Mouse (Mus musculus): ENCODE measurements around the gene Dctn2.
"Not testable (repeated sequence)": the region's sequence is repeated elsewhere in the genome, so short reads cannot be mapped to it uniquely, and the experiment has no call there.

Gene Dctn2

DNA sequence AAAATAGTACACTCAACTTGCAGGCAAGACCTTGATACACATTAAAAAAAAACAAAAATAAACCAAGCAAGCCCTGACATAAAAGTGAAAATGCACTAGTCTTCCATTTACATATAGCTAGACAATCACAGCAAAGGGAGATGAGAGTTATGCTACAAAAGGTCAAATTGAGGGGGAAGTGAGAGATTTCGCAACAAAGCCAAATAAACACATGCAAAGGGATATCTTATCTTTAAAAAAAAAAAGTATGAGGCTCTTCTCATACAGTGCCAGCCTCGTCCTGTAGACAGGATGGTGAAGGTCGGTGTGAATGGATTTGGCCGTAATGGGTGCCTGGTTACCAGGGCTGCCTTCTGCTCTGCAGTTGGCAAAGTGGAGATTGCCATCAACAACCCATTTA lies 46.7 kb downstream of the Dctn2 start:
- no peak for DNase-seq (ENCODE audit: low read depth, low spot score)

DNA sequence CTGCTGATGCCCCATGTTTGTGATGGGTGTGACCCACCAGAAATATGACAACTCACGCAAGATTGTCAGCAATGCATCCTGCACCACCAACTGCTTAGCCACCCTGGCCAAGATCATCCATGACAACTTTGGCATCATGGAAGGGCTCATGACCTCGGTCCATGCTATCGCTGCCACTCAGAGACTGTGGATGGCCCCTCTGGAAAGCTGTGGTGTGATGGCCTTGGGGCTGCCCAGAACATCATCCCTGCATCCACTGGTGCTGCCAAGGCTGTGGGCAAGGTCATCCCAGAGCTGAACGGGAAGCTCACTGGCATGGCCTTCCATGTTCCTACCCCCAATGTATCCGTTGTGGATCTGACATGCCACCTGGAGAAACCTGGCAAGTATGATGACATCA lies 47.3 kb downstream of the Dctn2 start:
- DNase-seq (ENCODE audit: low read depth, low spot score): not testable (repeated sequence)

DNA sequence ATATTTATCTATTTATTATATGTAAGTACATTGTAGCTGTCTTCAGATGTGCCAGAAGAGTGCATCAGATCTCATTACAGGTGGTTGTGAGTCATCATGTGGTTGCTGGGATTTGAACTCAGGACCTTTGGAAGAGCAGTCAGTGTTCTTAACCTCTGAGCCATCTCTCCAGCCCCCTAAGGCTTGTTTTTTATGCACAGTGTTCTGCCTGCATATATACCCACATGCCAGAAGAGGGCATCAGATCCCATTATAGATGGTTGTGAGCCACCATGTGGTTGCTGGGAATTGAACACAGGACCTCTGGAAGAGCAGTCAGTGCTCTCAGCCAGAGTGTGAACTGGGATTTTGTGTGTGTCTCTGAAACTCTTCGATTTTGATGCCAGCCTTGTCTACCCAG lies 48.8 kb downstream of the Dctn2 start:
- peak; percentile 52 for DNase-seq (ENCODE audit: low read depth, low spot score)

DNA sequence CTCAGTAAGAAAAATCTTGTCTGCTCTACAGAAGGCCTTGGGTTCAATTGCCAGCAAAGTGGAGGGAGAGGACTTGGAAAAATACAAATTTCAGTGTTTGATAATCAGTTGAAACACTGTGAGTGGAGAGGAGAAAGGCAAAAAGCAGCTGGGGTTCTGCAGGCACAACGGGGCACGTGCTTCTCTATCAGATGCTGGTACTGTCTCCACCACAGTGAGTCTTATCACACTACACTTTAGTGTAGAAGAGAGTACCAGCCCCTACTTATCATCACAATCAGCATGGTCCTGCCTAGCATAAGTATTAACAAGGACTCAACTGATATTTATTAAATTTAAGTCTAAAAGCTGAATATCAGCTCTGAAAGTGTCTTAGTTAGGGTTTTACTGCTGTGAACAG lies 51.1 kb downstream of the Dctn2 start:
- no peak for DNase-seq (ENCODE audit: low read depth, low spot score)

DNA sequence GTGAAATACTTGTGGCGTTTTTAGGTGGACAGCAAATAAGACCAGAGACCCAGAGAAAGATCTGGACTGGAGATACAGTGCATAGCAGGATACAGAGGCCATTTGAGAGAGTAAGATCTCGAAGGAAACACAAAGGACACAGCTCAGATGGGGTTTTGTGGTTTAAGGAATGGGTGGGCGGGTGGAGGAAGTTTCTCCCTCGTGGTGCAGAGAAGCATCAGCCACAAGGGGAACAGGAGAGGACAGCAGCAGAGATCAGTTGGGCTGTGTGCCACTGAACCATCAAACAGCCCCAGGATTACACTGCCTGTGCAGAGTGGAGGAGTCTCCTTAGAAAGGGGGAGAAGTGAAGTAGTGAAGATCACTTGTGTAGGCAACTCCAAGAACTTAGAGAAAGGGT lies 51.8 kb downstream of the Dctn2 start:
- DNase-seq (ENCODE audit: low read depth, low spot score): no peak

DNA sequence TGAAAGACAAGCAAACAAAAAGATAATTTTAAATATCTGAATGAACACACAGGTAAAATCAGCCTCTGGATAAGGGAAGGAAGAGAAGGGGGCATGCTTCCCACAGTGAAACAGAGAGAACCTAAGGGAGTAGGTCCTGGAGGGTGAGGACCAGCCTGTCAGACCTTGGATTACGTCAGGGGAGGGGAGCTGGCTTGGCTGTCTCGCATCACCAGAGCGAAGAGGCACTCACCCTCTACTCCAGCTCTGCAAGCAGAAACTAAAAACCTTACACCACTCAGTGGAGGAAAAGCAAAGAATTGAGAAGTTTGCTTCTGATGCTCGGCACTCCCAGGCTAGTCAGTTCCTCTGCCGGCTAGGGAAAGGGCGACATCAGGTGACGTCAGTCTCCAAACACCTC lies 53.8 kb downstream of the Dctn2 start:
- DNase-seq (ENCODE audit: low read depth, low spot score): no peak

DNA sequence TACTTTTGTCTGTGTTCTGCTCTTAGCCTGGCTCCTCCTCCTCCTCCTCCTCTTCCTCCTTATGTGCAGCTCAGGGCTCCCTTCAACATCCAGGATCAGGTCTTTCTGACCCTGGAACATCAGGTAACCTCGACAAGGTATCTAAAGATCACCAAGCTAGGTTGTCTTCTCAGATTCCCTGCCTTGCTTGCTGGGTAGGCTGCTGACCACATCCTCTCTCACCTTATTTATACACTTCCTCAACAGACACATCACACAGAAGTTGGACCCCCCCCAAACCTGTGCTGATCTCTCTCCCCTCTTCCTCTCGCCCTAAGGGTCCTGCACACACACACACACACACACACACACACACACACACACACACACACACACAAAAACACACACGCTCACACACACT lies 55.5 kb downstream of the Dctn2 start, which contains the start of gene Arhgap9:
Gene Arhgap9 (plus strand): TSS at position 344 of the 400 bp plus-strand sequence.
- DNase-seq (ENCODE audit: low read depth, low spot score): no peak

DNA sequence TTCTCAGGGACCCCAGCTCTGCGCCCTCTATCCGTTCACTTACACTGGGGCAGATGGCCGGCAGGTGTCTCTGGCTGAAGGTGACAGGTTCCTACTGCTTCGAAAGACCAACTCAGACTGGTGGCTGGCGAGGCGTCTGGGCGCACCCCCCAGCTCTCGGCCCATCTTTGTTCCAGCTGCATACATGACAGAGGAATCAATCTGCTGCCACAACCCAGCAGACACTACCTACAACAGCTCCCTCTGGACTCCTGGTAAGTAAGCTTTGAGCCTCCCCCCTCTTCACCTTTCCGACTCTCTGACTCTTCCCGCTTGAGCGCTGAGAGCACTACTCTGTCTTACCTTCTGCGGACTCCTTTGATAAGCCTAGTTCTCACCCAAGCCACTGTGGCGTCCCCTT lies 56.0 kb downstream of the Dctn2 start:
- DNase-seq (ENCODE audit: low read depth, low spot score): no peak

DNA sequence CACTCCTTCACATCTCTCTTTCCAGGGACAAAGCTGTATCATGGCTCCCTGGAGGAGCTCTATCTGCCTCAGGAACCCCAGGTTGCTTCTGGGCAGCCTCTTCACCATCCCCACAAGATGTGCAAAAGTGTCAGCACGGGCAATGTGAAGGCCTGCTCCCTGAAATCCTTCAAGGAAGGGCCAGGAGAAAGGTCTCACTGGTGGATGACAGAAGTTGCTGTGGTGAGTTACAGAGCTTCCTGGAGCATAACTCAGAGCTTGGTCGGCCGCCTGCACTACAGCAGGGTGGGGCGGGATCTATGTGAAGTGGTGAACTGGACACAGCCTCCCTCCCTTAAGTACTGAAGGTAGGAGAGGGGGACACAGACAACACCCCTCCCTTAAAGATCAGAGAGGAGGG lies 56.5 kb downstream of the Dctn2 start:
- no peak for DNase-seq (ENCODE audit: low read depth, low spot score)

DNA sequence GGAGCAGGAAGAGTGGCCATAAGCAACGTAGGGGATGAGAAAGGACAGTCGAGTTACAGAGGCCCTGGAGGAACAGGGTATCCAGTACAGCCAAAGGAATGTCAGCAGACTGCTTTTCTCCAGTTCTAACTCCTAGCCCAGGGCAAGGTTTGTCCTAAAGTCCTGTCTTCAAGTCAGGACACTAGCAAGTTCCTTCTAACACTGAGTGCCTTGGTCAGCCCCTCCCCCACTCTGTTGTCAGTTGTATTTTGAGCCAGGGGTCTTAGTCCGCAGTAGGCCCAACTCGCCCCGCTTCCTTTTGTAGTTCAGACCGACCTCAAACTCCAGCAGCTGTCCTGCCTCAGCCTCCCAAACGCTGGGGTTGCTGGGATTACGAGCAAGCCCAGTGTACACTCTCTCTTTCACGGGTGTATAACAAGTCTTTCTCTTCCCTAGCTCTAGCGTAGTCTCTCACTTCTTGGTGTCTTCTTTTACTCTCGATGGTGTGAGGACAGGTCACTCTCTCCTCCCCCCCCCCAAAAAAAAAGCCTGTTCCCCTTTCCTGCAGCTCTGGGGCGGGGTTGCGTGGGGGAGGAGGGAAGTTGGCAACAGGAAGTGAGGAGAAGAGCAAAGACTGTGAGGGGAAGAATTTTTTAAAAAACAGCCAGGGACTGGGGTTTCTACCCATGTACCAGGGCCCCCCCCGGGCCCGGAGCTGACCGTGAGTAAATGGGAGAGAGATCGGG lies 57.1 kb downstream of the Dctn2 start:
- DNase-seq (ENCODE audit: low read depth, low spot score): peak; percentile 46

DNA sequence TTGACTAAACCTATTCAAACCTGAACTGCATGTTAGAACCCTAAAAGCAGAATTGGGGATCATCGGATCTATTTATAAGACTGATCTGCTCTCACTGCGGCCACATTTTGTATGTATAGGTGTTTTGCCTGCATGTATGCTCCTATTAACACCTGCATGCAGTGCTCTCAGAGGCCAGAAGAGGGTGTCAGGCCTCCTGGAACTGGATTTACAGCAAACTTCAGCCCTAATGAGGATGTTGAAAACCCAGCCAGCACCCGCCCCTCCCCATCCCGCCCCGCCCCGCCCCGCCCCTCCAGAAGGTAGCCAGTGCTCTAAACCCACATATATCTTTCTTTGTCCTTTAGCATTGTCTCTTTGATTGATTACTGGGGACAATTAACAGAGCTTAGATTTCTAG lies 58.3 kb downstream of the Dctn2 start:
- peak; percentile 91 for DNase-seq (ENCODE audit: low read depth, low spot score)

DNA sequence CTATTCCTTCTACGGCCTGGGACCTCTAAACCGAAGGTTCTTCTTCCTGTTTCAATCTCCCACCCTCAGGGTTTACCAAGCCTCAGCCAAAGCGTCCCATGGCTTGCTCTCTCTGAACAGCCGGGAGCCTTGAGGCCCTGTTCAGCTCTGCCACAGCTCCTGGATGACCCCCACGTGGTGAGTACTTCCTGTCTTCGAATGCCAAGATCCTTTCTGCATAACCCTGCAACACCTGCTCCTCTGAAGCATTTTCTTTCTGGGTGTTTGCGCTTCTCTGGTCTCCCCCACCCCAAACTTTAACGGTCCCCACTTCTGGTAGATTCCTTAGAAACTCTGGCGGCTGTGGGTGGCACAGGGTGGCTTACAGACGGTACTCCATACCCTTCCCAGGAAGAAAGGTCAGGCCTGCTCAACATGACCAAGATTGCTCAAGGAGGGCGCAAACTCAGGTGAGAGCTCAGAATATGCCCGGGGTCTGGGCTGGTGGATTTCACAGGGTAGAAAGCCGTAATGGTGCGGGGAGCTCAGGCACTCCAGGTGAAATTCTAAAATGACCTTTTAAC lies 59.4 kb downstream of the Dctn2 start:
- DNase-seq (ENCODE audit: low read depth, low spot score): peak; percentile 52

DNA sequence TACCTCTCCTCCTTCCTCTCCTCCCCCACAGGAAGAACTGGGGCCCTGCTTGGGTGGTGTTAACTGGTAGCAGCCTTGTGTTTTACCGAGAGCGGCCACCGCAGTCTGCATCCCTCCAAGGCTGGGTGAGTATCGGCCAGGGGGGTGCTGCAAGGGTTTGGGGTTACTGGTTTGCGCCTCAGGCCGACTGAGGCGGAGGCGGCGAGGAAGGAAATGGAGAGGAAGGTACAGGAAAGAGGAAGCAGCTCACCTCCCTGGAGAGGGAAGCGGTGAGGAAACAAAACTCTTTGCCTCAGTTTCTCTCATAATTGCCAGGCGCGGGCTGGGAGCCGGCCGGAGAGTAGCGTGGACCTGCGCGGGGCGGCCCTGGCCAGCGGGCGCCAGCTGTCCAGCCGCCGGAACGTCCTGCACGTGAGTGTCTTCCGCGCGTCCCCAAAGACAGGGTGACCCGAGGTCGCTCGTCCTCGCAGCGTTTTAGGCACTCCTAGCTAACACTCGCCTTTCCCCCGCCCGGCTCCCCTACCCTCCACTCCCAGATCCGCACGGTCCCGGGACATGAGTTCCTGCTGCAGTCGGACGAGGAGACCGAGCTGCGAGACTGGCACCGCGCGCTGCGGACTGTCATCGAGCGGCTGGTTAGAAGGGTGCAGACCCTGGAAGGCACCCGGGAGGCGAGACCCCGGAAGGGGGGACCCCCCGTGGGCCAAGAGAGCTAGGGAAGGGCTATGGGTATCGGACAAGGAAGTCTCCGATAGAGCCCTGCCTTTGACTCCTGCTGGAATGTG lies 60.0 kb downstream of the Dctn2 start:
- DNase-seq (ENCODE audit: low read depth, low spot score): no peak

DNA sequence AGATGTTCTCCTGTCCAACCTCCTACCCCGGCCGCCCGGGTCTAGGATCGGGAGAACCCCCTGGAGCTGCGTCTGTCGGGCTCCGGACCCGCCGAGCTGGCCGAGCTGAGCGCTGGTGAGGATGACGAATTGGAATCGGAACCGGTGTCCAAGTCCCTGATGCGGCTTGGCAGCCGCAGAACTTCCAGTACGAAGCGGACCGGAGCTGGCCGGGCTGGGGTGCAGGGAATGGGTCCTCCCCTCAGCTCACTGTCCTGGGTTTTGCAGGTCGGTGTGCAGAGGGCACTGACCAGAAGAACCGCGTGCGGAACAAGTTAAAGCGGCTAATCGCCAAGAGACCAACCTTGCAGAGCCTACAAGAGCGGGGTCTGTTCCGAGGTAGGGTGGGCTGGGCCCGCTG lies 60.7 kb downstream of the Dctn2 start:
- no peak for DNase-seq (ENCODE audit: low read depth, low spot score)

DNA sequence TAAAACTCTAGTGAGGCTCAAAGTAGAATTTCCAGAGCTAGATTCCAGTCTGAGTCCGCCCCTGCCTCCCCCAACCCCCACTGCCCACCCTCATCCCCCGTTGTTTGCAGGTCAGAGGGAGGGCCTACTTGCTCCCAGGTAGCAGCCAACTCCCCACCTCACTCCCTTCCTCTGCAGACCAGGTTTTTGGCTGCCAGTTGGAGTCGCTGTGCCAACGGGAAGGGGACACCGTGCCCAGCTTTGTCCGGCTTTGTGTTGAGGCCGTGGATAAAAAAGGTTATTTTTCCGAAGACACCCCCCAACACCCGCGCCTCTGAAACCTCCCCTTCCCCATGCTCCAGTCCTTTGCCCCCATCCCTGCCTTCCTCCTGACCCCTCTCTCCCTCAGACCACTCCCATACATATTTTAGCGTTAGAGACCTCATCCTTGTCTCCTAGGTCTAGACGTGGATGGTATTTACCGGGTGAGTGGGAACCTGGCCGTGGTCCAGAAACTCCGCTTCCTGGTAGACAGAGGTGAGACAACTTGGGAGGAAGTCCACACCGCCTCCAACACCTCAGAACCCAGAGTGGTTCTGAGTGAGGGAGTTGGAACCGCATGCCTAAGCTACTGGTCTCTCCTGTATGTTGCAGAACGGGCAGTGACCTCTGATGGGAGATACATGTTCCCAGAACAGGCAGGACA lies 61.4 kb downstream of the Dctn2 start:
- DNase-seq (ENCODE audit: low read depth, low spot score): no peak

DNA sequence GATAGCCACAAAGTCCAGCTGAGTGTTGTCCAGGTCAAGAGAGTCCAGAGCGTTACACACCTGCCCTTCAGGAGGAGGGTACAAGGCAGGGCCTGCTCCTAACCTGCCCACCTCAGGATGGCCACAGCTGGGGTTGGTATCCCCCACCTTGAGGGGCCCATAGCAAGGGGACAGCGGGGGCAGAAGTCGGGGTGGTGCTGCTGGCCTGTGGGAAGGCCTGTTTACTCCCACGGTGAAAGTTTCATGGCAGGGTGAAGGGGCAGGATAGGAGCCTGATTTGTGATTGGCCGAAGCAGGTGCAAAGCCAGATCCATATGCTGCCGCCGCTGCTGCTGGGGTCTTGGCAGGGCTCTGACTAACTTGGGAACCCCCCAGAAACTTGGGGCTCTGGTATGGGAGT lies 64.0 kb downstream of the Dctn2 start:
- DNase-seq (ENCODE audit: low read depth, low spot score): no peak

Data from ES-CJ7 (cell line).